Mouse (Mus musculus) NIH3T3 (cell line): Measurements from ENCODE around the gene Dock6.
"Not testable (repeated sequence)": the region's sequence is repeated elsewhere in the genome, so short reads cannot be mapped to it uniquely, and the experiment has no call there.

Source experiments
- DNase-seq: peaks from one replicate; pipeline ENCODE4 v3.0.0-alpha.2; 2012; ENCODE audit warnings: low read depth

The Dock6 gene

GRCm38 (mm10) chr9:21808561-21808960 lies 43.9 kb downstream of the Dock6 start:
- peak; percentile 42 for DNase-seq

- no peak for DNase-seq
Measured at GRCm38 (mm10) chr9:21806976-21807375, 45.5 kb downstream of the Dock6 start.

- DNase-seq = no peak
Measured at GRCm38 (mm10) chr9:21806363-21806762, 46.1 kb downstream of the Dock6 start.

- DNase-seq = peak; percentile 96
Measured at GRCm38 (mm10) chr9:21803986-21804644, 48.3 kb downstream of the Dock6 start.

GRCm38 (mm10) chr9:21801591-21801990 lies 50.8 kb downstream of the Dock6 start:
- DNase-seq = no peak

GRCm38 (mm10) chr9:21801121-21801520 lies 51.3 kb downstream of the Dock6 start:
- DNase-seq = no peak

- no peak for DNase-seq
Measured at GRCm38 (mm10) chr9:21799010-21799350, 53.5 kb downstream of the Dock6 start.

GRCm38 (mm10) chr9:21798345-21799009 lies 54.0 kb downstream of the Dock6 start, which contains the start of gene Kank2:
TSS of gene Kank2 (minus strand) at chr9:21798744.
- peak; percentile 85 for DNase-seq

GRCm38 (mm10) chr9:21797921-21798344 lies 54.5 kb downstream of the Dock6 start:
- peak; percentile 80 for DNase-seq

- DNase-seq = no peak
Measured at GRCm38 (mm10) chr9:21796919-21797318, 55.5 kb downstream of the Dock6 start.

- no peak for DNase-seq
Measured at GRCm38 (mm10) chr9:21796259-21796658, 56.2 kb downstream of the Dock6 start.

GRCm38 (mm10) chr9:21795579-21795978 lies 56.9 kb downstream of the Dock6 start:
- DNase-seq = no peak

GRCm38 (mm10) chr9:21794925-21795324 lies 57.5 kb downstream of the Dock6 start:
- no peak for DNase-seq

- no peak for DNase-seq
Measured at GRCm38 (mm10) chr9:21794344-21794834, 58.0 kb downstream of the Dock6 start.

- not testable (repeated sequence) for DNase-seq
Measured at GRCm38 (mm10) chr9:21793507-21793906, 58.9 kb downstream of the Dock6 start.

GRCm38 (mm10) chr9:21792644-21793043 lies 59.8 kb downstream of the Dock6 start:
- DNase-seq = peak; percentile 56

- peak; percentile 95 for DNase-seq
Measured at GRCm38 (mm10) chr9:21791861-21792260, 60.6 kb downstream of the Dock6 start.

GRCm38 (mm10) chr9:21788234-21788633 lies 64.2 kb downstream of the Dock6 start:
- no peak for DNase-seq

GRCm38 (mm10) chr9:21787654-21788053 lies 64.8 kb downstream of the Dock6 start:
- no peak for DNase-seq

- DNase-seq = peak; percentile 72
Measured at GRCm38 (mm10) chr9:21786906-21787305, 65.5 kb downstream of the Dock6 start.

GRCm38 (mm10) chr9:21786309-21786708 lies 66.1 kb downstream of the Dock6 start:
- not testable (repeated sequence) for DNase-seq

GRCm38 (mm10) chr9:21784517-21785307 lies 67.7 kb downstream of the Dock6 start:
- DNase-seq = no peak
